Mouse (Mus musculus): ENCODE measurements at regions not wholly inside any gene's neighbourhood (a gene's known extent, or its start where the extent isn't known, plus 50 kb on each side); places are given as distances from the start of the nearest gene placed in this dataset.

DNA sequence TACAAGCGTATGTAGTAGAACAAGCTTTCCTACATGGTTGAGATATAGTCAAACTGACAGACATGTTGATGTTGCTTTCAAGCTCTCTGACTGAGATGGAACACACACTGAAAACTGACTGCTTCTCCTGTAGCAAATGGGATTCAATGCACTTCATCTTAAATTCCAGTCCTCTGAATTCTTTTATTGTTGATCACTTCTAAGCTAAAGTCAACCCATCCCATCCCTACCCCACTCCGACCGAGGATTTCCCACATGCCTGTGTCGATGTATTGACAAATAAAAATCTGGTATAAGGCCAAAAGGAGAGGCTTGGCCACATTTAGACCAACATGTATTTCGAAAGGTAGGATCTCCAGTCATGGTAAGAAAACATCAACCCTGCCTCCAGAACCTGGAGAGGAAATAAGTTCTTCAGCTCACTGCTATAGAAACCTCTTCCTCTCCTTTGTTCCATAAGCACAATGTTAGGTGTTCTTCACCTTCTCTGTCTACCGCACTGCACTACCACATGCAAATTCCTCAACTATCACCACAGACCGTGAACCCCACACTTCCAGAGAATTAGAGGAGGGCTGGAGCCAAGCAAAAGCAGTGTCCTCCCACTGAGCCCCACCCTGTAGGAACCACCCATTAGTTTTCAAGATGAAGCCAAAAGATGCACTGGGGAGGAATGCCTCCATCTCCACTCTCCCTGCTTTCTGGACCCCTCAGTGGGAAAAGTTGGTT, 330.1 kb downstream of the Klf6 start:
- ATAC-seq (ENCODE audit: insufficient number of reproducible peaks, insufficient read depth, low FRiP score, low TSS enrichment): no peak
- no peak overlapping the region for H3K27ac ChIP-seq
- H3K27me3 ChIP-seq: no peaks in the 10 kb centered on the region
- 90% methylated on average over 7 of the region's 7 CpGs for WGBS
- no peaks in the 10 kb centered on the region; the same call in 1 of the 2 replicates for H3K4me1 ChIP-seq
- H3K36me3 ChIP-seq: no peaks in the 10 kb centered on the region
- no peak overlapping the region for H3K4me3 ChIP-seq
- no peak overlapping the region for H3K9ac ChIP-seq
- H3K4me2 ChIP-seq (replicated peaks): no peak overlapping the region
- no peaks in the 10 kb centered on the region for H3K9me3 ChIP-seq

DNA sequence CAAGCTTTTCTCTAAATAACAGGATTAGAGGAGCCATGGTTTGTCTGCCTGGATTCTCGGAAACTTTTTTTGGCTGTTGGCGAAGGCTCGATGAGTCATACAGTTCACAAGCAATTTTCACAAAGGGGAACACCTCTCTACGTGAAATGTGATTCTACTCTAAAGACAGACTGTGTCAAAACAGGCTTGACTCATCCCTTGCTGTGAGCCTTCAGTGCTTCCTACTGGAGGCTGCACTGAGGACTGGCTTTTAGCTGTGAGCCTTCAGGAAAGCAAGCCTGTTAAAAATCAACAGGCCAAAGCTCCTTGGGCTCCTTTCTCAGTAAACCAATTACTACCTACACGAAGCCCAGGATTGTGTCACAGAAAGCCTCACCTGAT, 330.6 kb downstream of the Klf6 start:
- no peaks in the 10 kb centered on the region for H3K36me3 ChIP-seq
- WGBS: 46% methylated on average over 5 of the region's 5 CpGs
- no peaks in the 10 kb centered on the region; the same call in 1 of the 2 replicates for H3K4me1 ChIP-seq
- no peaks in the 10 kb centered on the region for H3K27me3 ChIP-seq
- H3K27ac ChIP-seq: no peak overlapping the region
- H3K9ac ChIP-seq: no peak overlapping the region
- H3K4me2 ChIP-seq (replicated peaks): no peak overlapping the region
- no peak for ATAC-seq (ENCODE audit: insufficient number of reproducible peaks, insufficient read depth, low FRiP score, low TSS enrichment)
- H3K9me3 ChIP-seq: no peaks in the 10 kb centered on the region
- H3K4me3 ChIP-seq: no peak overlapping the region

DNA sequence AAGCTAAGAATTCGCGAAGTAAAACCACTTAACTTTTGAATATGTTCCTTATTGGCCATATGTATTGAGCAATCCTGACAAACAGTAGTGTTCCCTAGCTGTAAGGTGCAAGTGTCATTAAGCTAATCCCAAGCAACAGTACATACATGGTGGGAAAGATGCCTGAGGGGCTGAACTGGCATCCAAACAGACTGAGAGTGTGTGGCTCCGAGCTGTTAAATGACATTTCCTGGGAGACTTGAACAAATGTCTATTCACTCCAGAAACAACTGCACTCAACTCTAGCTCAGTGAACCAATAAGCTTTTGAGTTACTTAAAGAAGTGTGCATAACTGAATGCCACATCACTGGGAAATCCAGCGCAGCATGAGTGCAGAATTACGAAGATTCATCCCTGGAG, 335.4 kb downstream of the Klf6 start:
- no peak for ATAC-seq (ENCODE audit: insufficient number of reproducible peaks, insufficient read depth, low FRiP score, low TSS enrichment)
- H3K27me3 ChIP-seq: no peaks in the 10 kb centered on the region
- 59% methylated on average over 5 of the region's 5 CpGs for WGBS

DNA sequence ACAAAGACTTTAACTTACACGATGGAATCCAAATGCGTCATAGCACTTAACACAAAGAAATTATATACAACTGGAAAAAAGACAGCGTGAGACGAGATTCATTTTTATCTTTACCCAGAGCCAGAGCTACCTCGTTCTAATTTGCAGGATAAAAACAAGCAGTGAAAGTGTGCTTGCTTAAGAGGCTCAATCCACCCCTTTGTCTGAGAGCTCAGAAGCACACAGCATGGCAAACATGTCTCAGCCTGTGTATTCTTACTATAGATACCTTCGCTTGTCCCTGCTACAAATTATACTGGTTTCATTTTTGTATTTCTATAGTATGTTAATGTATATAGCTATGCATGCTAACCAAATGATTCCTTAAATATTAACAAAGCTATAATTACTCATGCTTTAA, 337.8 kb downstream of the Klf6 start:
- WGBS: 77% methylated on average over 6 of the region's 6 CpGs
- ATAC-seq (ENCODE audit: insufficient number of reproducible peaks, insufficient read depth, low FRiP score, low TSS enrichment): no peak
- Histone ChIP-seq H3K36me3 (no peaks in the 10 kb centered on the region), H3K4me2 (replicated peaks) (no peak overlapping the region), H3K27ac (no peak overlapping the region), H3K9ac (no peak overlapping the region), H3K4me1 (no peaks in the 10 kb centered on the region), H3K9me3 (no peaks in the 10 kb centered on the region; the same call in 1 of the 2 replicates), H3K4me3 (no peak overlapping the region), H3K27me3 (no peaks in the 10 kb centered on the region)

More for the DNA sequence above, 335.4 kb downstream of the Klf6 start:
- H3K4me2 ChIP-seq (replicated peaks): no peak overlapping the region
- no peaks in the 10 kb centered on the region; the same call in 1 of the 2 replicates for H3K4me1 ChIP-seq
- no peak overlapping the region for H3K27ac ChIP-seq
- H3K4me3 ChIP-seq: no peak overlapping the region
- no peaks in the 10 kb centered on the region; the same call in 1 of the 2 replicates for H3K9me3 ChIP-seq
- no peaks in the 10 kb centered on the region for H3K36me3 ChIP-seq
- H3K9ac ChIP-seq: no peak overlapping the region

DNA sequence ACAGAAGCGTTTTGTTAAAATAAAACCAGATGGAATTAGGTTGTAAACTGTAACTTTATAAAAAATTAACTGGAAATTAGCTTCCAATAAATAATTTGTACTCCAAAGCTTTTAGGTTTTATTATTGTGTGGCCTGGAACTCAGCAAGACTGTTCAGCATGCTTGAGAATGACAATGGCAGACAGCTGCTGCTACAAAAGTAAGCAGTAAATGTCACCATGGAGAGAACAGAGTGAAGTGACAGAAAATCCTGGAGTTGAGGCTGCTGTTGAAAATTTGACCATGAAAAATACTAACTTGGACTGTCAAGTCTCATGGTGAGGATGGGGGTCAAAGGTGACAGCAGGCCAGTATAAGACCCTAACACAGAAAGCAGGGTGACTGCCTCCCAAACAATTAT, 340.2 kb downstream of the Klf6 start:
- H3K36me3 ChIP-seq: no peaks in the 10 kb centered on the region
- H3K9ac ChIP-seq: no peak overlapping the region
- H3K4me1 ChIP-seq: no peaks in the 10 kb centered on the region
- ATAC-seq (ENCODE audit: insufficient number of reproducible peaks, insufficient read depth, low FRiP score, low TSS enrichment): no peak
- H3K9me3 ChIP-seq: no peaks in the 10 kb centered on the region; the same call in 1 of the 2 replicates
- no peak overlapping the region for H3K4me3 ChIP-seq
- H3K27me3 ChIP-seq: no peaks in the 10 kb centered on the region
- H3K4me2 ChIP-seq (replicated peaks): no peak overlapping the region
- no peak overlapping the region for H3K27ac ChIP-seq
- WGBS: 74% methylated on average over 1 of the region's 1 CpGs

DNA sequence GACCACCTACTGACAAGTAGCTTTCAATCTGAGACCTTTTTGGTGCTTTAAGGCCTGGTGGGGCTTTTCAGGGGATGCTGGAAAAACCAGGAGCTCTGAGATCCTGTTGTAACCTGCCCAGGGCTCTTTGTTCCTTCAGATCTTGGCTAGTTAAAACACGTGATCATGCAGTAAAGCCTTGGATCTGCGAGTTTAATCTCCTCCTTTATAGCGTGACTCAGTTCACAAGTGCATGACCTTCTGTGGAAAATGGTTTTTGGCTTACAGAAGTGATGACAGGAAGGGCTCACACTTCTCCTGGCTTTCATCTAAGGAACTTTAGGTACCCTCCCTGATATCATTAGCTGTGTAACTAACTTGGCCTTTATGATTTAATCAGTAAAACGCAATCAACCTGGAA, 343.1 kb upstream of the Pitrm1 start:
- Histone ChIP-seq H3K36me3 (no peaks in the 10 kb centered on the region), H3K9ac (no peak overlapping the region), H3K27me3 (no peaks in the 10 kb centered on the region), H3K9me3 (no peaks in the 10 kb centered on the region), H3K4me2 (replicated peaks) (no peak overlapping the region), H3K27ac (no peak overlapping the region), H3K4me1 (no peaks in the 10 kb centered on the region; the same call in 1 of the 2 replicates), H3K4me3 (no peak overlapping the region)
- no peak for ATAC-seq (ENCODE audit: insufficient number of reproducible peaks, insufficient read depth, low FRiP score, low TSS enrichment)
- WGBS: 77% methylated on average over 4 of the region's 4 CpGs

DNA sequence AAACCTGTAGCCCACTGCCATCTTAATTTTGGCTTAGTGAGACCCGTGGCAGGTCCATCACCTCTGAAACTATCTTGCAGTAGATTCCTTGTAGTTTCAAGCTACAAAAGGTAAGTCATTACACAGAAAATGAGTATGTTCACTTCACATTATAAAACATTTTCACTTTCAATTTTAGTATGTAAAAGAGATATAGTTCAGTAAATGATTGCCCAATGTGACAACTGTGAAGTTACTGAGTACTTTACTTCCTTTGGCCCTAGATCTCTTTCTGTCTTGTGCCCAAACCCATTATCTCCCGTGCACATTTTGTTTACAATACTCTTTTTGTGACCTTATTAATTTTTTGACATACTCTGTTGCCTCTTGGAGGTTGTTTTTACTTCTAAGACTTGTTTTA, 335.4 kb upstream of the Pitrm1 start:
- Histone ChIP-seq H3K27me3 (no peaks in the 10 kb centered on the region), H3K9me3 (no peaks in the 10 kb centered on the region), H3K27ac (no peak overlapping the region), H3K4me1 (no peaks in the 10 kb centered on the region; the same call in 1 of the 2 replicates), H3K4me2 (replicated peaks) (no peak overlapping the region), H3K4me3 (no peak overlapping the region), H3K9ac (no peak overlapping the region), H3K36me3 (no peaks in the 10 kb centered on the region)
- WGBS: 72% methylated on average over 2 of the region's 2 CpGs
- ATAC-seq (ENCODE audit: insufficient number of reproducible peaks, insufficient read depth, low FRiP score, low TSS enrichment): no peak

DNA sequence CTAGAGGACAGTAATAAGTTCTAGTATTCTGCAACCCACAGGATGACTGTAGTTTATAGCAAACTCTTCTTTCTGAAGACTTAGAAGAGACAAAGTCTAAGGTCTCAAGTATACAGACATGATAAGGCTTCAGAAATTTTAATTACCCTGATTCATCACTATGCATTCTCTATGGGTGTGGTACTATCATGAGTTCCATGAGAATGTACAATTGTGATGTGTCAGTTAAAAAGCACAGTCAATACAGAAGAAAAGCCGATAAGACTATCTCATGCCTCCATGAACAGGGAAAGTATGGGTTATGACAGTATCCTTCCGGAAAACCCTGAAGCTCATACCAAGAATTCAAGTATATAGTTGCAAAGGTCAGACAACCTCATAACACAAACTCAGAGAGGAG, 333.8 kb upstream of the Pitrm1 start:
- WGBS: 89% methylated on average over 2 of the region's 2 CpGs

DNA sequence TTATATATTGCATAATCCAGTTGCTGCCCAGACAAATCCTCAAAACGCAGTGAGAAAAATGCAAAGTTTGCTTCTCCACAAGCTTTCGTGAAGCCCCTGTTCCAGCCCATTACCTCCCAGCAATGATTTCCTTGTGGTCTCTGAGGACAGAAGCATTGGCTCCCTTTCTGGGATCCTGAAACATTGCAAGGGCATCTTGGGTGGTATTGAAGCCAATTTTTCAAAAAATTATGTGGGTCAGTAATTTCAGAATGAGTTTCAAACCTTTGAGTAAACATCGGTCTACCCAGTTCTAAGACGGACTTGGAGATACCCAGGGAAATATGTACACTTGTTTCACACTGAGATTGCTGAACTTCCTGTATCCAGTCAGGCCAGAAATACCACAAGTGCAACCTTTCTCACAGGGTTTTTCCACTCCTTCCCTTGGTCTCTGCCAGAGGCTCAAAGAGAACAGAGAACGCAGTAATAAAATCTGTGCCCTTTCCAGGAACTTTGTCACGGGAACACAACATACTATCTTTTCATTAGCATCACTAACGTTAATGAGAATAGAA, 321.8 kb upstream of the Pitrm1 start:
- no peak overlapping the region for H3K4me2 ChIP-seq (replicated peaks)
- ATAC-seq (ENCODE audit: insufficient number of reproducible peaks, insufficient read depth, low FRiP score, low TSS enrichment): no peak
- H3K36me3 ChIP-seq: no peaks in the 10 kb centered on the region
- H3K27me3 ChIP-seq: no peaks in the 10 kb centered on the region
- H3K9me3 ChIP-seq: no peaks in the 10 kb centered on the region
- H3K4me1 ChIP-seq: no peaks in the 10 kb centered on the region
- 83% methylated on average over 7 of the region's 7 CpGs for WGBS
- no peak overlapping the region for H3K9ac ChIP-seq
- H3K4me3 ChIP-seq: no peak overlapping the region
- no peak overlapping the region for H3K27ac ChIP-seq

More for the DNA sequence above, 333.8 kb upstream of the Pitrm1 start:
- Histone ChIP-seq H3K9me3 (no peaks in the 10 kb centered on the region), H3K27ac (no peak overlapping the region), H3K4me1 (no peaks in the 10 kb centered on the region; the same call in 1 of the 2 replicates), H3K9ac (no peak overlapping the region), H3K27me3 (no peaks in the 10 kb centered on the region), H3K36me3 (no peaks in the 10 kb centered on the region), H3K4me2 (replicated peaks) (no peak overlapping the region), H3K4me3 (no peak overlapping the region)
- no peak for ATAC-seq (ENCODE audit: insufficient number of reproducible peaks, insufficient read depth, low FRiP score, low TSS enrichment)

DNA sequence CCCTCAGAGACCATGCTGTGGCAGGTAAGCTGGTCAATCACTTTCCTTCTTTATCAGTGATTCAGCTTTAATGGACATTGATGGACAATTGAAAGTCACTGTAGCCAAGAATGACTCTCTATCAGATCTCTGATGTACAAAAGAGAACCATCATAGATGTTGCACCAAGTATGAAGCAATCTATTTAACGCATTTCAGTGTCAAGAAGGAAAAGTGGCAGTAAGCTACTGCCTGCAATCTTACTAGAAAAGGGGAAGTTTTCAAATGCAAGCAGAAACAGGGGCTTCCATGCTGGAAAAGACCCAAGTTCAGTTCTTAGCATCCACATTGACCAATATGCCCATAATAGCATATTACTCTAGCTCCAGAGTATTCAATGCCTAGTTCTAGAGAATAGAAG, 319.7 kb upstream of the Pitrm1 start:
- no peak for ATAC-seq (ENCODE audit: insufficient number of reproducible peaks, insufficient read depth, low FRiP score, low TSS enrichment)
- Histone ChIP-seq H3K4me2 (replicated peaks) (no peak overlapping the region), H3K4me1 (no peaks in the 10 kb centered on the region), H3K36me3 (no peaks in the 10 kb centered on the region), H3K27ac (no peak overlapping the region), H3K9ac (no peak overlapping the region), H3K9me3 (no peaks in the 10 kb centered on the region), H3K27me3 (no peaks in the 10 kb centered on the region), H3K4me3 (no peak overlapping the region)
- WGBS: 96% methylated on average over 1 of the region's 1 CpGs

DNA sequence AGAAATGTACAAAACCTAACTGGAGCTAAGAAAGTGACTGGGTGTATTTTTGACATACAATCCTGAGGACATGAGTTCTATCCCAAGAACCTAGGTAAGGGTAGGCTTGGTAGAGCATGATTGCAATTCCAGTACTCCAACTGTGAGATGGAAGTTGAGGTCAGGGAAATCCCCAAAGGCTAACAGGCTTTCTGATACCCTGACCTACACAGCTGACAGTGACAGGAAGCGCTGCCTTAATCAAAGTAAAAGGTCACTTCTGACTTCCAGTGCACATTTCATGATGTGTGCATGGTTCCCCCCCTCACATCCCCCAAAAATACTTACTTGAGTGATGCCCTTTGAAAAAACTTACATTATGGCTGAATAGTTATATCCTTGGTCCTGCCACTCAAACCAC, 312.6 kb upstream of the Pitrm1 start:
- no peak for ATAC-seq (ENCODE audit: insufficient number of reproducible peaks, insufficient read depth, low FRiP score, low TSS enrichment)

DNA sequence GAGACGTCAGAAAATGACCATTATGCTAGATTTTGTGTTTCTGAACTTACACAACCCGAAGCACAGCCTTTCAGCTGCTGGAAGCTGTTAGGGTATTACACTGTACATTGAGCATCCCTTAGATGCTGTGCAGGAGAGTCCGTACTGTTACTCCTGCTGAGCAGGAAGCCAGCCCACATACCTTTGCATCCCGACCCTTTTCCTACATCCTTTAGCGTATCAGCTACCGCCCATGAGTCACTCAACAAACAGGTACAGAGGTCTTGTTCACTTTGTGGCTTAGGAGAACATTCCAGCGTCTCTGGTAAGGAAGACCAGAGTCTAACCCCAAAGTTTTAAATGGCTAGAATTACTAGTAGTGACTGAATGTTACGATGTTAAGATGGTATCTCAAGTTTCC, 311.4 kb upstream of the Pitrm1 start:
- Histone ChIP-seq H3K36me3 (no peaks in the 10 kb centered on the region), H3K4me1 (no peaks in the 10 kb centered on the region), H3K27me3 (no peaks in the 10 kb centered on the region), H3K9ac (no peak overlapping the region), H3K4me3 (no peak overlapping the region), H3K4me2 (replicated peaks) (no peak overlapping the region), H3K27ac (no peak overlapping the region), H3K9me3 (no peaks in the 10 kb centered on the region)
- ATAC-seq (ENCODE audit: insufficient number of reproducible peaks, insufficient read depth, low FRiP score, low TSS enrichment): no peak
- 85% methylated on average over 8 of the region's 8 CpGs for WGBS

More for the DNA sequence above, 312.6 kb upstream of the Pitrm1 start:
- no peak overlapping the region for H3K9ac ChIP-seq
- H3K27me3 ChIP-seq: no peaks in the 10 kb centered on the region
- no peaks in the 10 kb centered on the region for H3K4me1 ChIP-seq
- 76% methylated on average over 1 of the region's 1 CpGs for WGBS
- no peak overlapping the region for H3K4me2 ChIP-seq (replicated peaks)
- no peaks in the 10 kb centered on the region for H3K9me3 ChIP-seq
- no peaks in the 10 kb centered on the region for H3K36me3 ChIP-seq
- H3K27ac ChIP-seq: no peak overlapping the region
- no peak overlapping the region for H3K4me3 ChIP-seq

Measured in embryonic facial prominence, embryonic 12.5 days (tissue).